Mouse (Mus musculus) embryonic facial prominence, embryonic 11.5 days (tissue): ENCODE measurements around the gene T2. TPM values are rescaled to one million over a fixed set of nuclear protein-coding genes. Genes with fewer than 3 reads are reported as not detected.
A peak's percentile ranks its signal among the peaks of the same experiment; 100 is the strongest.
"Not testable (repeated sequence)": the region's sequence is repeated elsewhere in the genome, so short reads cannot be mapped to it uniquely, and the experiment has no call there.

ENCODE experiments used
- ATAC-seq: fragments of 200-750 bp; cut with Nextera tagmentation; replicated peaks from 2 replicates; pipeline ENCODE4 v1.8.0; 2017; ENCODE audit warnings: low read depth; ENCODE audit not compliant: insufficient number of reproducible peaks, low FRiP score, low TSS enrichment
- DNase-seq: peaks from one replicate; pipeline ENCODE4 v3.0.0-alpha.2; 2015; ENCODE audit warnings: low spot score
- H3K27ac ChIP-seq: fragments of 300-500 bp; sonication (generic); replicated peaks from 2 replicates; pipeline ENCODE4 v1.5.1; 2014; ENCODE audit warnings: mild to moderate bottlenecking, low read depth, low read length, control low read depth
- H3K27me3 ChIP-seq: fragments of 300-500 bp; sonication (generic); 2 replicates; pipeline ENCODE4 v1.6.1; 2014; ENCODE audit warnings: mild to moderate bottlenecking, low read length, moderate library complexity, mixed read lengths; ENCODE audit not compliant: control insufficient read depth, insufficient read depth
- H3K36me3 ChIP-seq: fragments of 300-500 bp; sonication (generic); replicated peaks from 2 replicates; pipeline ENCODE4 v1.6.1; 2014; ENCODE audit warnings: low read depth, mild to moderate bottlenecking, low read length, moderate library complexity, mixed read lengths; ENCODE audit not compliant: control insufficient read depth, insufficient read depth
- H3K4me1 ChIP-seq: fragments of 300-500 bp; sonication (generic); 2 replicates; pipeline ENCODE4 v1.6.1; 2014; ENCODE audit warnings: low read length, mixed read lengths; ENCODE audit not compliant: control insufficient read depth, insufficient read depth
- H3K4me2 ChIP-seq: fragments of 300-500 bp; sonication (generic); 2 replicates; pipeline ENCODE4 v1.6.1; 2014; ENCODE audit warnings: low read depth, mild to moderate bottlenecking, control low read depth, low read length, moderate library complexity
- H3K4me3 ChIP-seq: fragments of 300-500 bp; sonication (generic); 2 replicates; pipeline ENCODE4 v1.5.1; 2014; ENCODE audit warnings: low read depth, low read length, control low read depth
- H3K9ac ChIP-seq: fragments of 300-500 bp; sonication (generic); replicated peaks from 2 replicates; pipeline ENCODE4 v1.6.1; 2014; ENCODE audit warnings: mild to moderate bottlenecking, control low read depth, low read length
- H3K9me3 ChIP-seq: fragments of 300-500 bp; sonication (generic); replicated peaks from 2 replicates; pipeline ENCODE4 v1.6.1; 2016; ENCODE audit warnings: mild to moderate bottlenecking, low read length, inconsistent platforms, mixed read lengths; ENCODE audit not compliant: control insufficient read depth
- WGBS: fragments of 180-500 bp; shearing (Covaris S2); extraction: QIAGEN DNeasy Blood & Tissue Kit; methylation state at CpG from one replicate; pipeline ENCODE4 v1.1.7; 2014; 5-methylcytosine and 5-hydroxymethylcytosine counted together
- polyA plus RNA-seq: library from polyadenylated mRNA; unstranded; fragments of >200 nt; fragmentation: Nextera tagmentation; extraction: Ambion mirVana; gene quantifications from 2 replicates; pipeline ENCODE4 v1.2.1, GENCODE M21; 2014

T2 gene
- 0.74 and 1.2 TPM in 2 replicates for polyA plus RNA-seq

- WGBS = 83% methylated on average over 6 of the region's 6 CpGs
- DNase-seq (no peak), ATAC-seq (no peak)
- H3K4me2 ChIP-seq = no peak within 1 kb of the TSS
- no peak within 1 kb of the TSS for H3K27ac ChIP-seq
- no peaks in the 10 kb centered on the region for H3K27me3 ChIP-seq
- H3K9ac ChIP-seq = no peak within 1 kb of the TSS
- H3K4me1 ChIP-seq = no peaks in the 10 kb centered on the region
- H3K36me3 ChIP-seq = no peaks in the 10 kb centered on the region
- H3K9me3 ChIP-seq = no peaks in the 10 kb centered on the region
- no peak within 1 kb of the TSS for H3K4me3 ChIP-seq
These were observed at the start of gene T2 for GRCm38 (mm10) chr17:8355692-8356091. TSS of gene T2 (plus strand) at chr17:8355992.

GRCm38 (mm10) chr17:8310838-8311614, 44.8 kb upstream of the T2 start, which contains the start of gene Sft2d1:
TSS of gene Sft2d1 (plus strand) at chr17:8311102.
- H3K27ac ChIP-seq = no peak within 1 kb of the TSS
- H3K4me2 ChIP-seq = peak within 1 kb of the TSS; percentile 53
- no peaks in the 10 kb centered on the region for H3K27me3 ChIP-seq
- no peaks in the 10 kb centered on the region; the same call in 1 of the 2 replicates for H3K36me3 ChIP-seq
- peak within 1 kb of the TSS; percentile 76 for H3K9ac ChIP-seq
- WGBS = under 1% methylated on average over 52 of the region's 54 CpGs
- DNase-seq (peak; percentile 96), ATAC-seq (peak; percentile 91)
- 0 out of 2 replicates have a peak, but pooled peaks cover 7% of the 10 kb centered on the region for H3K4me1 ChIP-seq
- peak within 1 kb of the TSS; percentile 85 for H3K4me3 ChIP-seq
- no peaks in the 10 kb centered on the region for H3K9me3 ChIP-seq

GRCm38 (mm10) chr17:8311751-8312150, 44.0 kb upstream of the T2 start:
- Histone ChIP-seq H3K27ac (no peak overlapping the region), H3K4me3 (peak overlapping the region; percentile 85), H3K36me3 (no peaks in the 10 kb centered on the region; the same call in 1 of the 2 replicates), H3K4me1 (0 out of 2 replicates have a peak, but pooled peaks cover 7% of the 10 kb centered on the region), H3K9ac (peak overlapping the region; percentile 76), H3K27me3 (no peaks in the 10 kb centered on the region), H3K4me2 (peak overlapping the region; percentile 53), H3K9me3 (no peaks in the 10 kb centered on the region)
- DNase-seq (no peak), ATAC-seq (no peak)
- WGBS = 55% methylated on average over 3 of the region's 3 CpGs

DNA sequence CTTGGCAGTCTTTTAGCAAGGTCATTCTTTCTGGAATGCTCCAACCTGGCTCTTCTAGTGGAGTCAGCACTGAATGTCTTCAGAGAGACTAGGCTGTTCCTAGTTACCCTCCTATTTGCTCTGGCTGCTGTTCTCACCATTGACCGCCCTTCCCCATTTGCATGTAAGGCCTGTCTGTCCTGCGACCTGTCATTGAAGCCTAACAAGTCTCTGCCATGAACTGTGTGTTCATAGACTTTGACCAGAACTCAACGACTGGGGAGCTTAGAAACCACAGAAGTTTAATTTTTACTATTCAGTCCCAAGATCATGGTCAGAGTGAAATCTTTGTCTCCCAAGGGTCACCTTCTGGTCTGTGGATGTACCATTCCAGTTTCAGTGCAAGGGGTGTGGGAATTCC, 41.8 kb upstream of the T2 start:
- 0 out of 2 replicates have a peak, but pooled peaks cover 7% of the 10 kb centered on the region for H3K4me1 ChIP-seq
- H3K36me3 ChIP-seq = no peaks in the 10 kb centered on the region; the same call in 1 of the 2 replicates
- WGBS = 86% methylated on average over 3 of the region's 3 CpGs
- ATAC-seq (no peak), DNase-seq (no peak)
- no peak overlapping the region for H3K9ac ChIP-seq
- H3K4me2 ChIP-seq = no peak overlapping the region
- H3K27me3 ChIP-seq = no peaks in the 10 kb centered on the region
- H3K4me3 ChIP-seq = no peak overlapping the region
- H3K27ac ChIP-seq = no peak overlapping the region
- H3K9me3 ChIP-seq = no peaks in the 10 kb centered on the region

GRCm38 (mm10) chr17:8316251-8316650, 39.5 kb upstream of the T2 start:
- no peak overlapping the region for H3K4me2 ChIP-seq
- peak; percentile 9 for DNase-seq
- H3K27me3 ChIP-seq = no peaks in the 10 kb centered on the region
- no peak overlapping the region for H3K4me3 ChIP-seq
- H3K4me1 ChIP-seq = 0 out of 2 replicates have a peak, but pooled peaks cover 7% of the 10 kb centered on the region
- no peak for ATAC-seq
- no peaks in the 10 kb centered on the region; the same call in 1 of the 2 replicates for H3K36me3 ChIP-seq
- no peak overlapping the region for H3K9ac ChIP-seq
- 90% methylated on average over 1 of the region's 1 CpGs for WGBS
- H3K27ac ChIP-seq = no peak overlapping the region
- H3K9me3 ChIP-seq = no peaks in the 10 kb centered on the region

GRCm38 (mm10) chr17:8326877-8327276, 28.9 kb upstream of the T2 start:
- 91% methylated on average over 9 of the region's 11 CpGs for WGBS
- not testable (repeated sequence) for H3K36me3 ChIP-seq, DNase-seq, H3K27ac ChIP-seq, H3K27me3 ChIP-seq, H3K9ac ChIP-seq, H3K4me3 ChIP-seq, H3K4me1 ChIP-seq, H3K9me3 ChIP-seq, H3K4me2 ChIP-seq
- 0 out of 2 replicates have a peak, but pooled peaks have one; percentile 34 for ATAC-seq

DNA sequence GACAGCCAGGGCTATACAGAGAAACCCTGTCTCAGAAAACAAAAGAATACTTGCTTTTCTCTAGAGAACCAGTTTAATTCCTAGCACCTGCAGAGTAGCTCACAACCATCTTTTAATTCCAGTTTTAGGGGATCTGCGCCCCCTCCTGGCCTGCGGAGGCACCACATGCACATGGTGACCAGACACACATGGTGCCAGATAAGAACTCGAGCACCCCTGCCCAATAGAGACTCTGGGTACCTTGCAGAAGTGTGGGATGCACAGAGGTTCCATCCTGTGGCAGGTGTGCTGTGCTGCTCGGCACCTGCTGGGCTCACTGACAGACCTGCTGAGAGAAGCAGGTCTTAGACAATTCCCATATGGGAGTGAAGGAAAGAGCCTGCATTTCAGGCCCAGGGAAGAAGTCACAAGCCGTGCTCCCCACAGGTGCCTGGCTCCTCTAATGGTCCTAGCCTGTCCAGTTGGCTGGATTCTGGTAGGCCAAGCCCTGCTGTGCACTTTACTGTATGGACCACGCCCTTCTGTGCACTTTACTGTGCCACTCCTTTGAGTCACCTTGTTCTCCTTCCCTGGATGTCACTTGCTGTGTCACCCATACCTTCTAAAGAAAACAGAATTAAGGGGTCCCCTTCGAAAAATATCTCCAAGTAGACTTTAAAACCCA, 27.1 kb upstream of the T2 start:
- Histone ChIP-seq H3K27me3 (no peaks in the 10 kb centered on the region), H3K4me1 (no peaks in the 10 kb centered on the region), H3K9ac (no peak overlapping the region), H3K4me3 (no peak overlapping the region), H3K9me3 (no peaks in the 10 kb centered on the region), H3K4me2 (no peak overlapping the region), H3K36me3 (peaks cover 2% of the 10 kb centered on the region; the same call in 1 of the 2 replicates), H3K27ac (no peak overlapping the region)
- DNase-seq (no peak), ATAC-seq (no peak)
- 68% methylated on average over 7 of the region's 7 CpGs for WGBS

DNA sequence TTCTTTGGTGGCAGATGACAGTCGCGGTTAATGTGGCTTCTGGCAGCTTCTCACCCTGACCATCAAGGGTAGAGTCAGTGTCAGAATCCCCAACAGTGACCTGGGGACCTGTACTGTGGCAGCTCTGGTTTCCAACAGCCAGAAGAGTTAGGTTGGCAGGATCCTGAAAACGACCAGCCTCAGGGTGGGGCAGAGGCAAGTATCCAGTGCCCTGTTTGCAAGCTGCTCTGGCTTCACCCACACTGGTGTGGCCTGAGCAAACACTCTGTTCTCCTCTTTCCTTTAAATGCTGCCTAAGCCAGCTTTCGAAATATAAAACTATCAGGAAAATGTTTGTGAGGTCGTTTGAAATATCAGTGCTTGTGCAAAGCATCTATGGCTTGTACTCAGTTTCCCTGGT, 25.2 kb upstream of the T2 start:
- Histone ChIP-seq H3K27me3 (no peaks in the 10 kb centered on the region), H3K27ac (no peak overlapping the region), H3K9me3 (no peaks in the 10 kb centered on the region), H3K4me1 (no peaks in the 10 kb centered on the region), H3K4me2 (no peak overlapping the region), H3K36me3 (peaks cover 2% of the 10 kb centered on the region; the same call in 1 of the 2 replicates), H3K4me3 (no peak overlapping the region), H3K9ac (no peak overlapping the region)
- DNase-seq (no peak), ATAC-seq (no peak)
- 75% methylated on average over 5 of the region's 5 CpGs for WGBS
